Mouse (Mus musculus): ENCODE data around the gene Fahd2a.

The Fahd2a gene

GRCm38 (mm10) chr2:127433487-127434295 is 10.7 kb downstream of the Fahd2a start:
- no peak for DNase-seq (ENCODE audit: low read depth in 2 of 2, low spot score in 2 of 2)

- peak in 1 of 2 experiments; percentile 24 for DNase-seq (ENCODE audit: low read depth in 2 of 2, low spot score in 2 of 2)
These were observed 14.1 kb downstream of the Fahd2a start for GRCm38 (mm10) chr2:127430238-127430637.

GRCm38 (mm10) chr2:127424977-127425376 is 19.4 kb downstream of the Fahd2a start, which contains the start of gene Gpat2:
Gene Gpat2 (plus strand): TSS chr2:127425199.
- DNase-seq (ENCODE audit: low read depth in 2 of 2, low spot score in 2 of 2), result no peak

- no peak for DNase-seq (ENCODE audit: low read depth in 2 of 2, low spot score in 2 of 2)
These were observed 25.9 kb downstream of the Fahd2a start for GRCm38 (mm10) chr2:127418266-127418970.

- DNase-seq (ENCODE audit: low read depth in 2 of 2, low spot score in 2 of 2), result no peak
These were observed 27.7 kb downstream of the Fahd2a start for GRCm38 (mm10) chr2:127416706-127417105.

- no peak for DNase-seq (ENCODE audit: low read depth in 2 of 2, low spot score in 2 of 2)
These were observed 28.6 kb downstream of the Fahd2a start for GRCm38 (mm10) chr2:127415806-127416205.

GRCm38 (mm10) chr2:127411126-127411525 is 33.2 kb downstream of the Fahd2a start:
- no peak for DNase-seq (ENCODE audit: low read depth in 2 of 2, low spot score in 2 of 2)

GRCm38 (mm10) chr2:127398738-127399137 is 45.6 kb downstream of the Fahd2a start:
- DNase-seq (ENCODE audit: low read depth in 2 of 2, low spot score in 2 of 2), result no peak

GRCm38 (mm10) chr2:127394606-127395161 is 49.7 kb downstream of the Fahd2a start:
- no peak for DNase-seq (ENCODE audit: low read depth in 2 of 2, low spot score in 2 of 2)

GRCm38 (mm10) chr2:127391323-127391722 is 53.0 kb downstream of the Fahd2a start:
- no peak for DNase-seq (ENCODE audit: low read depth in 2 of 2, low spot score in 2 of 2)

- no peak for DNase-seq (ENCODE audit: low read depth in 2 of 2, low spot score in 2 of 2)
These were observed 53.5 kb downstream of the Fahd2a start for GRCm38 (mm10) chr2:127390846-127391245.

- DNase-seq (ENCODE audit: low read depth in 2 of 2, low spot score in 2 of 2), result no peak
These were observed 54.0 kb downstream of the Fahd2a start for GRCm38 (mm10) chr2:127390352-127390751.

GRCm38 (mm10) chr2:127387521-127387920 is 56.8 kb downstream of the Fahd2a start:
- no peak for DNase-seq (ENCODE audit: low read depth in 2 of 2, low spot score in 2 of 2)

Data from CD8-positive naive resting alpha-beta T cell, adult 2 months (primary cell).